Mouse (Mus musculus) bone marrow, adult 2 months (tissue): ENCODE results near the gene Ppp2ca.

Experiments used
- CTCF ChIP-seq: fragments of 200-500 bp; IDR thresholded peaks from 2 replicates; pipeline ENCODE4 v1.5.1; 2011; ENCODE audit warnings: low read length, control low read depth; ENCODE audit not compliant: control insufficient read depth, insufficient read depth
- POLR2A ChIP-seq: fragments of 200-500 bp; IDR thresholded peaks from 2 replicates; pipeline ENCODE4 v1.6.1; 2011; ENCODE audit warnings: low read depth, mild to moderate bottlenecking, control low read depth, low read length, borderline replicate concordance; ENCODE audit not compliant: control insufficient read depth

DNA sequence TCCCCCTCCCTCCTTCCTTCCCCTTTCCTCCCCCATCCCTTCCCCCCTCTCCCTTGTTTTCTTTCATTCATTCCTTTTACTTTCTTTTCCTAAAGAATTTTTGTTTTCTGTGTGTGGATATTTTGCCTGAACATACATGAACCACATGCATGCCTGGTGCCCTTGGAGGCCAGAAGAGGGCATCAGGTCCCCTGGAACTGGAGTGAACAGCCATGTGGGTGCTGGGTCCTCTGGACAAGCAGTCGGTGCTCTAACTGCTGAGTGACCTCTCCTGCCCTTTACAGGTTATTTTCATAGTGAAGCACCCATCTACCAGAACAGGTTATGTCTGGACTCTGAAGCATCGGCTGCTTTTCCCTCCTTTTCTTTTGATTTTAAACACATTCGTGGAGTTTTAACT, 34.1 kb upstream of the Ppp2ca start:
- TF ChIP-seq CTCF (peak; percentile 80), POLR2A (no peak)
